Mouse (Mus musculus): ENCODE results near the gene Kmt2b. TPM values are rescaled to one million over a fixed set of nuclear protein-coding genes. Genes with fewer than 3 reads are reported as not detected.

Gene Kmt2b
- total RNA-seq (2022) = 10 to 100 TPM; 43.7 to 52.9 (median 47.6) TPM

GRCm38 (mm10) chr7:30588676-30589434 is at the start of gene Kmt2b:
Gene Kmt2b, minus strand, starts transcription at chr7:30588726.
- peak; percentile 89 to 98 for DNase-seq (ENCODE audit: low spot score in 2 of 2)

- DNase-seq (ENCODE audit: low spot score in 2 of 2) = no peak
Measured at GRCm38 (mm10) chr7:30636395-30636794, 47.9 kb upstream of the Kmt2b start.

- no peak for DNase-seq (ENCODE audit: low spot score in 2 of 2)
Measured at GRCm38 (mm10) chr7:30635752-30636151, 47.2 kb upstream of the Kmt2b start, which contains the start of gene Etv2. Gene Etv2, minus strand, starts transcription at chr7:30635852.

GRCm38 (mm10) chr7:30634621-30635020 is 46.1 kb upstream of the Kmt2b start:
- DNase-seq (ENCODE audit: low spot score in 2 of 2) = no peak

GRCm38 (mm10) chr7:30633762-30634412 is 45.4 kb upstream of the Kmt2b start:
- no peak for DNase-seq (ENCODE audit: low spot score in 2 of 2)

GRCm38 (mm10) chr7:30629013-30629412 is 40.5 kb upstream of the Kmt2b start:
- no peak for DNase-seq (ENCODE audit: low spot score in 2 of 2)

GRCm38 (mm10) chr7:30626647-30627046 is 38.1 kb upstream of the Kmt2b start:
- DNase-seq (ENCODE audit: low spot score in 2 of 2) = no peak

- DNase-seq (ENCODE audit: low spot score in 2 of 2) = peak; percentile 54 to 81
Measured at GRCm38 (mm10) chr7:30625530-30626384, 37.2 kb upstream of the Kmt2b start, which contains the start of gene Cox6b1. Gene Cox6b1, minus strand, starts transcription at chr7:30626151.

- no peak for DNase-seq (ENCODE audit: low spot score in 2 of 2)
Measured at GRCm38 (mm10) chr7:30619202-30619601, 30.7 kb upstream of the Kmt2b start.

- no peak for DNase-seq (ENCODE audit: low spot score in 2 of 2)
Measured at GRCm38 (mm10) chr7:30618658-30619057, 30.1 kb upstream of the Kmt2b start.

GRCm38 (mm10) chr7:30615049-30615760 is 26.7 kb upstream of the Kmt2b start:
- DNase-seq (ENCODE audit: low spot score in 2 of 2) = no peak

GRCm38 (mm10) chr7:30614454-30614853 is 25.9 kb upstream of the Kmt2b start:
- DNase-seq (ENCODE audit: low spot score in 2 of 2) = no peak

- no peak for DNase-seq (ENCODE audit: low spot score in 2 of 2)
Measured at GRCm38 (mm10) chr7:30613529-30614112, 25.1 kb upstream of the Kmt2b start.

GRCm38 (mm10) chr7:30612654-30613402 is 24.3 kb upstream of the Kmt2b start, which contains the start of gene Upk1a:
Gene Upk1a, minus strand, starts transcription at chr7:30612847.
- DNase-seq (ENCODE audit: low spot score in 2 of 2) = no peak

- DNase-seq (ENCODE audit: low spot score in 2 of 2) = no peak
Measured at GRCm38 (mm10) chr7:30610043-30610442, 21.5 kb upstream of the Kmt2b start.

GRCm38 (mm10) chr7:30608476-30608875 is 19.9 kb upstream of the Kmt2b start:
- DNase-seq (ENCODE audit: low spot score in 2 of 2) = no peak

- no peak for DNase-seq (ENCODE audit: low spot score in 2 of 2)
Measured at GRCm38 (mm10) chr7:30607706-30608309, 19.3 kb upstream of the Kmt2b start.

- DNase-seq (ENCODE audit: low spot score in 2 of 2) = no peak
Measured at GRCm38 (mm10) chr7:30604944-30605343, 16.4 kb upstream of the Kmt2b start.

- DNase-seq (ENCODE audit: low spot score in 2 of 2) = no peak
Measured at GRCm38 (mm10) chr7:30604424-30604823, 15.9 kb upstream of the Kmt2b start.
